Mouse (Mus musculus) brain, embryonic 14.5 days (tissue): Measurements from ENCODE around the gene Aup1. TPM values are rescaled to one million over a fixed set of nuclear protein-coding genes. Genes with fewer than 3 reads are reported as not detected.

ENCODE experiments used
- DNase-seq: peaks from one replicate; pipeline ENCODE4 v3.0.0-alpha.2; 2011; ENCODE audit warnings: low read depth
- CTCF ChIP-seq: fragments of 200-500 bp; IDR thresholded peaks from 2 replicates; pipeline ENCODE4 v1.5.1; 2012; ENCODE audit warnings: inconsistent platforms, mild to moderate bottlenecking, moderate library complexity, borderline replicate concordance; ENCODE audit not compliant: insufficient read depth, insufficient read length; ENCODE audit errors: extremely low read depth
- POLR2A ChIP-seq: fragments of 200-500 bp; IDR thresholded peaks from 2 replicates; pipeline ENCODE4 v1.6.1; 2012; ENCODE audit warnings: mild to moderate bottlenecking, inconsistent platforms, borderline replicate concordance; ENCODE audit not compliant: poor library complexity, insufficient read depth, insufficient read length, severe bottlenecking; ENCODE audit errors: extremely low read depth
- polyA plus RNA-seq: library from polyadenylated mRNA; depleted of rRNA; stranded (reverse); fragments of >200 nt; gene quantifications from 2 replicates; pipeline ENCODE4 v1.2.3, GENCODE M21; 2012

Gene Aup1
- polyA plus RNA-seq, 1 experiment, result 222 TPM

- TF ChIP-seq POLR2A, result no peak
- no peak for TF ChIP-seq CTCF
Observed at GRCm38 (mm10) chr6:83053136-83053960, 973 bp upstream of the Aup1 start.

GRCm38 (mm10) chr6:83054871-83055431 lies 630 bp downstream of the Aup1 start, which contains the start of gene Htra2:
Gene Htra2, minus strand, starts transcription at chr6:83055273.
- DNase-seq, result peak; percentile 40
- TF ChIP-seq POLR2A (no peak), CTCF (peak; percentile 30; the same call in 1 of the 2 replicates)

More at GRCm38 (mm10) chr6:83053136-83053960, 973 bp upstream of the Aup1 start:
- DNase-seq, result peak; percentile 55

GRCm38 (mm10) chr6:83057790-83058189 lies 3.5 kb downstream of the Aup1 start, which contains the start of gene Dqx1:
Gene Dqx1, plus strand, starts transcription at chr6:83057844.
- no peak for TF ChIP-seq CTCF
- no peak for TF ChIP-seq POLR2A
- no peak for DNase-seq

- no peak for TF ChIP-seq POLR2A
- no peak for TF ChIP-seq CTCF
- no peak for DNase-seq
Observed at GRCm38 (mm10) chr6:83058725-83059124, 4.4 kb downstream of the Aup1 start.

GRCm38 (mm10) chr6:83065995-83066394 lies 11.7 kb downstream of the Aup1 start:
- no peak for DNase-seq

GRCm38 (mm10) chr6:83066441-83066840 lies 12.1 kb downstream of the Aup1 start:
- TF ChIP-seq CTCF (no peak), POLR2A (no peak)
- no peak for DNase-seq

More at GRCm38 (mm10) chr6:83065995-83066394, 11.7 kb downstream of the Aup1 start:
- no peak for TF ChIP-seq POLR2A
- no peak for TF ChIP-seq CTCF

GRCm38 (mm10) chr6:83068221-83068620 lies 13.9 kb downstream of the Aup1 start:
- TF ChIP-seq POLR2A (no peak), CTCF (no peak)
- DNase-seq, result no peak

- no peak for DNase-seq
- TF ChIP-seq POLR2A, result no peak
- no peak for TF ChIP-seq CTCF
Observed at GRCm38 (mm10) chr6:83068706-83069487, 14.6 kb downstream of the Aup1 start.

GRCm38 (mm10) chr6:83069488-83070246 lies 15.3 kb downstream of the Aup1 start:
- DNase-seq, result no peak

GRCm38 (mm10) chr6:83070247-83070310 lies 15.8 kb downstream of the Aup1 start, which contains the start of gene Tlx2:
Gene Tlx2, minus strand, starts transcription at chr6:83070293.
- TF ChIP-seq POLR2A (no peak), CTCF (no peak)
- no peak for DNase-seq

More at GRCm38 (mm10) chr6:83069488-83070246, 15.3 kb downstream of the Aup1 start:
- TF ChIP-seq CTCF (no peak), POLR2A (no peak)

GRCm38 (mm10) chr6:83070311-83071219 lies 16.2 kb downstream of the Aup1 start:
- no peak for TF ChIP-seq POLR2A
- no peak for TF ChIP-seq CTCF
- peak; percentile 62 for DNase-seq

GRCm38 (mm10) chr6:83071220-83071619 lies 16.9 kb downstream of the Aup1 start:
- TF ChIP-seq POLR2A (no peak), CTCF (no peak)

More at GRCm38 (mm10) chr6:83071220-83071619, 16.9 kb downstream of the Aup1 start:
- no peak for DNase-seq
